Mouse (Mus musculus) cortical plate, adult 2 months (tissue): ENCODE data around the gene Lpar3. TPM values are rescaled to one million over a fixed set of nuclear protein-coding genes. Genes with fewer than 3 reads are reported as not detected.

Experiments
- H3K27ac ChIP-seq: fragments of 200-500 bp; 2 replicates; pipeline ENCODE4 v1.5.1; 2012; ENCODE audit warnings: low read length, control low read depth, inconsistent platforms; ENCODE audit not compliant: insufficient read depth
- H3K4me1 ChIP-seq: fragments of 200-500 bp; 2 replicates; pipeline ENCODE4 v1.6.1; 2011; ENCODE audit warnings: low read length; ENCODE audit not compliant: control insufficient read depth, insufficient read depth
- H3K4me3 ChIP-seq: fragments of 200-500 bp; 2 replicates; pipeline ENCODE4 v1.5.1; 2011; ENCODE audit warnings: mild to moderate bottlenecking, low read length, control low read depth; ENCODE audit not compliant: insufficient read depth
- CTCF ChIP-seq: fragments of 200-500 bp; IDR thresholded peaks from 2 replicates; pipeline ENCODE4 v1.5.1; 2011; ENCODE audit warnings: mild to moderate bottlenecking, control low read depth, low read length; ENCODE audit not compliant: insufficient read depth; ENCODE audit errors: extremely low read depth
- POLR2A ChIP-seq: fragments of 200-500 bp; IDR thresholded peaks from 2 replicates; pipeline ENCODE4 v1.6.1; 2011; ENCODE audit warnings: mild to moderate bottlenecking, low read length, control low read depth; ENCODE audit not compliant: insufficient read depth; ENCODE audit errors: extremely low read depth
- polyA plus RNA-seq: library from polyadenylated mRNA; depleted of rRNA; stranded (reverse); fragments of >200 nt; gene quantifications from 2 replicates; pipeline ENCODE4 v1.2.3, GENCODE M21; 2012; rRNA removed

Gene Lpar3
- 0.31 and 0.34 TPM in 2 replicates for polyA plus RNA-seq

DNA sequence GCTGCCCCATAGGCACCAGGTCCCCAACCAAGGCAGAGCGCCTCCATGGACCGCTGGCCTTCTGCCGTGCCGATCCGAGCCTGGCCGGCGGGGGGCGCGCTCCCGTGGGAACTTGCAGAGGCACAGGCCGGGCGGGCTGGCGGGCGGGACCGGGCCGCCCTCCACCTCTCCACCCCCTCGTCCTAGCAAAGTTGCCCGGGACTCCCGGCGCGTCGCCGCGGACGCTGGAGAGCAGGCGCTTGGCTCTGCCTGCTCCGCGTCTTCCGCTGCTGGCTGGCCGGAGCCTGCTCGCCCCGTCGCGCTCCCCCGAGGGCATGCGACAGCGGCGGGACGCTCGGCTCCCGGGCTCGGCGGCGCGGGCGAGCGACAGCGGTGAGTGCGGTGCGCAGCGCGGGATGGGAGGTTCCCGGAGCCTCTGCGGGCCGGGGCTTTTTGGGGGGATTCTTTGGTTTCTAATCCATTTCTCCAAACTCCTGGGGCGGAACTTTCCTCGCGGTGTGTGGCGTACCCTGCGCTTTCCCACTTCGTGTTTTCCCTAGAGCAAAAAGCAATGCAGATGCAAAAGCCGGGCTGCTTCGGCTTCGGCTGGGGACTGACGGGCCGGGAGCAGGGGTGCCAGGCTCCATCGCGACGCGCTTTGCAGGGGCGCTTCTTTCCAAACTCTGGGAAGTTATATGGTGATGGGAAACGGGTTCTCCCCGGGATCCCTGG is at the start of gene Lpar3:
Gene Lpar3, plus strand, starts transcription at position 188 of the 711 bp plus-strand sequence.
- Histone ChIP-seq H3K27ac (no peak within 1 kb of the TSS), H3K4me1 (no peaks in the 10 kb centered on the region), H3K4me3 (0 out of 2 replicates have a peak within 1 kb of the TSS, but pooled peaks have one; percentile 5)
- TF ChIP-seq POLR2A (no peak), CTCF (no peak)

DNA sequence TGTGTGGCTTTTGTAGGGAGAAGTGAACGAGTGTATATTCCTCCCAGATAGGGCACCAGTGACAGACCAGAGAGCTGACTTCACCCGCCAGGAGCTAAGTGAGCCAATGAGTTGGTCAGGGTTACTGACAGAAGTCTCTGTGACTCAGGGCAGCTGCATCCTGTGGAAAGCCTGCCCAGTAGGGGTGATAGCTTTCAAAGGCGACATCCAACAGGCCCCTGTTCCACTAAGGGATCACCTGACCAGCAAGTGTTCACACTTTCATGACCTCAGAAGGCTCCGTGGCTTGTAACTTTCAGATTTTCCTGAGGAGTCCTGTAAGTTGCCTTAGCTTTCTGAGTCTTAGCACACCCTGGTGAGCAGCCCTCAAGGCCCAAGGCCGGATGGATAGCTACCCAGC is 47.7 kb upstream of the Lpar3 start:
- Histone ChIP-seq H3K4me3 (no peak overlapping the region), H3K27ac (no peak overlapping the region), H3K4me1 (no peaks in the 10 kb centered on the region)
- TF ChIP-seq POLR2A, result no peak
- no peak for TF ChIP-seq CTCF

DNA sequence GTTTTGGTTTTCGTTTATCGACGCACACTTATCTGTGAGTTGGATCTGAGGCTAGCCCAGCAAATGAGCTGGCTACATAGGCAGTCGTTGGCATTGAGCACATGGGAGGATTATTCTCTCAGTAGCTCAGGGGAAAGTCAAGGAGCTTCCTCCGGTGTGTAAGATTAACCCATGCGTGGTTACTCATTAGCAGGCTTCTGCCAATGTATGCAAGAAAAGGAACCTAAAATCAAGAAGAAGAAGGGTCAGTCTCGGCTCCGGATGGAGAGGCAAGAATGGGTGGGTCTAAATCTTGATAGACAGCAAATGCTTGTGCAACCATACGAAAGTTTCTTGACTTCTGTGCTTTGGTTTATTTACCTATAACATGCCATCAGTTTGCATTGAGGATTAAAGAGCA is 46.5 kb upstream of the Lpar3 start:
- H3K4me3 ChIP-seq, result no peak overlapping the region
- no peak for TF ChIP-seq POLR2A
- TF ChIP-seq CTCF, result no peak
- H3K27ac ChIP-seq, result no peak overlapping the region
- H3K4me1 ChIP-seq, result no peaks in the 10 kb centered on the region

DNA sequence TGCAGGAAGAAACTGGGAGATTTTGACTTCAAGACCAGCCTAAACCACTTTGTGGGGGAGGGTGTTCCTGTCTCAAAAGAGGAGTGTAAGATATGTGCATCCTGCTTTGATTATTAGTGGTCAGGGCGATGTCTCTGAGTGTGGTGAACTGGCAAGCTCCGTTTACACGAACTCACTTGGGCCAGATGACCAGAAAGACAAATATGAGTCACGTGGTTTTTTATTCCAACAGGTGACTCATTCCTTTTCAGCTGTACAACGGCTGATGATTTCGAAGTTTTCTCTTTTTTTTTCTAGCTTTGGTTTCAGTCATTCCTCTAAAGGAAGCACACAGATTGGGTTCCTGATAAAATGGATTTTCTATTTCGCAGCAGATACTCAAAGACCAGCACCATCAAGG is 43.5 kb upstream of the Lpar3 start:
- no peak overlapping the region for H3K4me3 ChIP-seq

DNA sequence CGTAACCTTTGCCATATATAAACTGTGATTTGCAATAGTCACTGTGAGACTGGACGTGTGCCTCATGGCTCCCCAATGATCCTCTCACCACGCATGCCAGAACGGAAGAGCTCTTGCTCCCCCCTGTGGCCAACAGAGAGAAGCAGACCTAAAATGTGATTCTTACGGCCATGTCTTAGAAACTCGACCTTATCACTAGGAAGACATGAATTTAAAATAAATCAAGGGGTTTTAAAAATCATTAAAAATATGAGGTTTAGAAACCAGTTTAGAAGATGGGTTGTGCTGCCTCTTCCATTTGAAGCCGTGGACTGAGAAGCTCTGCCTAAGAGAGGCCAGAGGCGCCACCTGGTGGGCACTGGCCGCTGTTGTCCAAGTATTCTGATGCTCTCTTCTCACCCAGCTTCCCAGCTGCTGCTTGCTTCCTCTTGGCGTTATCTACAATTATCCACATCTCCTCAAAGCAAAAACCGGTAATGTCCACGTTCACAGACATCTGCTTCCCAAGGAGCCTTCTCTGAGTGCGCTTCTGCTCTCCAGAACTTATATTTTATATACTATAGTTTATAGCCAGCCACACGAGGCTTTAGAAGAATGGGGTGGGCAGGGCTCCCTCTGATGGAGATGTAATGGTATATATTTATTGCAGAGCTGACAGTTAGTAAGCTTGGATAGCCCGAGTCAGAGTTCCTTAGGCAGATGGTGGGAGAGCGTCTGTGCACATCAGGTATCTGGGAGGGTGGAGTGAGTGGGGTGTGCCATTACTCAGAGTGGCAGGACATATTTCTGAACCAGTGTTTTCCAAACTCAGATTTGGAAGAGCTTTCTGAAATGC is 42.8 kb upstream of the Lpar3 start:
- Histone ChIP-seq H3K4me3 (no peak overlapping the region), H3K4me1 (no peaks in the 10 kb centered on the region), H3K27ac (no peak overlapping the region)
- TF ChIP-seq CTCF (peak; percentile 58), POLR2A (no peak)

More for the DNA sequence above, 43.5 kb upstream of the Lpar3 start:
- TF ChIP-seq POLR2A (no peak), CTCF (no peak)
- H3K27ac ChIP-seq, result no peak overlapping the region
- no peaks in the 10 kb centered on the region for H3K4me1 ChIP-seq

DNA sequence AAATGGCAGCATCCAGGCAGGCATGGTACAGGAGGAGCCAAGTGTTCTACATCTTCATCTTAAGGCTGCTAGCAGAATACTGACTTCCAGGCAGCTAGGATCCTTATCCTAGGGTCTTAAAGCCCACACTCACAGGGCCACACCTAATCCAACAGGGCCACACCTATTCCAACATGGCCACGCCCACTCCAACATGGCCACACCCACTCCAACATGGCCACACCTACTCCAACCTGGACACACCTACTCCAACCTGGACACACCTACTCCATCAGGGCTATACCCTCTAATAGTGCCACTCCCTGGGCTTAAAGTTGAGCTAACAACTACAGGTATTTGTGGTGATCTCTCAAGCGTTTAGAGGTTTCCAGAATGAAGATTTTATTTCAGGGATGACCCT is 40.4 kb upstream of the Lpar3 start:
- H3K4me3 ChIP-seq, result no peak overlapping the region
- H3K4me1 ChIP-seq, result no peaks in the 10 kb centered on the region
- TF ChIP-seq POLR2A (no peak), CTCF (no peak)
- H3K27ac ChIP-seq, result no peak overlapping the region

DNA sequence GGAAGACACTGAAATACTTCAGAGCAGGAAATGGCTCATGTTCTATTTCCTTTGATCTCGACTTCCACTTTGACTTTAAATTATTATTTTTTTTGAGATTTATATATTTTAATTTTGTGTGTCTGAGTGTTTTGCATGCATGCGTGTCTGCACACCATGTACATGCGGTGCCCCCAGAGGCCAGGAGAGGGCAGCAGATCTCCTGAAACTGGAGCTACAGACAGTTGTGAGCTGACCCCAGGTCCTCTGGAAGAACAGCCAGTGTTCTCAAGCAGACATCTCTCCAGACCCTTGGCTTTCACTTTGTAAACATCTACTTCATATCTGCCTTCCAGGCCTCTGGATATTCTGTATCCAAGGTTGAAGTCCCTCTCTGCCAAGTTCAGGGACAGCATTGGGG is 39.8 kb upstream of the Lpar3 start:
- TF ChIP-seq CTCF (peak; percentile 42), POLR2A (no peak)
- H3K4me1 ChIP-seq, result no peaks in the 10 kb centered on the region
- H3K4me3 ChIP-seq, result no peak overlapping the region
- no peak overlapping the region for H3K27ac ChIP-seq

DNA sequence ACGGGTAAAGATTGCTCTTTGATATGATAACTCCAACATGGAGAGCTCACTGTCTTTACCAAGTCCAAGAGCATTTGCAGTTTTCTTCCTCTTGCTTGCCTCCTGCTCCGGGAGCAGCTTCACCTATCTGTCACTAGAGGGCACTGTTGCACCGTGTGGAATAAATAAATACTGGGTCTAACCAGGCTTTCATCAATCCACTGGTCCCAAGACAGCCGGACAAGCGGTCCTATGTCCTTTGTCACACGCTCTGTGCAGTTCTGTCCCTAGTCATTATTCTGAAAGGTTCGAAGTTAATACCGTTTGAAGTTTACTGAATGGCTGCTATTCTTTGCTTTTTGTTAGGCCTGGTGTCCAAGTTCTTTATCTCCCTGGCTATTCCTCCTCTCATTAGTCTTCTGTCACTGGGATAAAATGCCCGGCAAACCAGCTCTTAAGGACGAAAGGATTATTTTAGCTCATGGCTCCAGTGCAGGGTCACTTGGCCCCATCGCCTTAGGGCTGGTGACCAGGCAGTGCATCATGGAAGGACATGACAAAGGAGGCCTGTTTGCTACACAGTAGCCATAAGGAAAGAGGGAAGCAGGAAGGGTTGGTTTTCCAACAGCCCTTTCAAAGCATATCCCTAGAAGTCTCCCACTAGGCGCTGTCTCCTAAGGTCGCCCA is 35.6 kb upstream of the Lpar3 start:
- Histone ChIP-seq H3K27ac (no peak overlapping the region), H3K4me1 (no peaks in the 10 kb centered on the region), H3K4me3 (no peak overlapping the region)
- TF ChIP-seq POLR2A, result no peak
- peak; percentile 98 for TF ChIP-seq CTCF

DNA sequence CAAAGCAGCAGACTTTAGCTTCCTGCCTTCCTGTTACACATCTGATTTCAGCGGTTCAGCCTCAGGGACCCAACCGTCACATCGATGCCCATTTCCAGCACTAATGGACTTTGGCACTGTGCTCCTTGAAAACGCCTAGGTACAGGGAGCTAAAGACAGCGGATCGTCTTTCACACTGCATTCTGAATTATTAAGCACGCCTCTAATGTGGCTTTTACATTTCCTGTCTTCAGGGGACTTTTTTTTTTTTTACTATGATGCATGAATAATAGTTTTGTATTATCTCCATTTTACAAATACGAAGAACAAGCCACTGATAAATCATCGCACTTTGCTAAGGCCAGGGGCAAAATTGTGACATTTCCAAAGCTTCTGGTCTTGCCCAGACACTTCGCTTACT is 34.7 kb upstream of the Lpar3 start:
- Histone ChIP-seq H3K4me1 (no peaks in the 10 kb centered on the region), H3K4me3 (no peak overlapping the region), H3K27ac (no peak overlapping the region)
- no peak for TF ChIP-seq CTCF
- no peak for TF ChIP-seq POLR2A
